Mouse (Mus musculus) cerebellum, adult 2 months (tissue): Measurements from ENCODE around the gene Rps12.

ENCODE experiments used
- CTCF ChIP-seq: fragments of 200-500 bp; IDR thresholded peaks from 2 replicates; pipeline ENCODE4 v1.5.1; 2011; ENCODE audit warnings: low read depth, mild to moderate bottlenecking, control low read depth, low read length, moderate library complexity, borderline replicate concordance; ENCODE audit not compliant: insufficient read depth
- POLR2A ChIP-seq: fragments of 200-500 bp; IDR thresholded peaks from 2 replicates; pipeline ENCODE4 v1.6.1; 2011; ENCODE audit warnings: low read length, control low read depth, borderline replicate concordance; ENCODE audit not compliant: insufficient read depth

DNA sequence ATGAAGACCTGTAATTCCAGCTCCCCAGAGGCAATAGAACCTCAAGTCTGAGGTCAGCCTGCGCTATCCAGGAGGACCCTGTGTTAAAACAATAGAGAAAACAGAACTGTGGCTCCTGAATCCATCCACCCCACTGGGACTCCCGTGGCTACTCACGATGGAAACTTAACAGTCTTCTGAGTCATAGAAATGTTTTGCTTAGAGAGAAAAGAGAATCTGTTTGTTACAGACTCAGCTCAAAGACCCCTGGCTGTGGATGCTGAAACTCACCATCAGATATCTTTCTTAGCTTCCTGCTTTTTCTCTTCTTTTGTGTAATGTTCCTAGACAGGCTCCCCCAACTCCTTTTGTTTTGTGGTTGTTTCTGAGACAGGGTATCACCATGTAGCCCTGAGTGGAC, 17.6 kb upstream of the Rps12 start:
- TF ChIP-seq POLR2A: no peak
- no peak for TF ChIP-seq CTCF
